Mouse (Mus musculus): ENCODE data around the gene Fgr.

Fgr gene

GRCm38 (mm10) chr4:132983664-132984512 is 10.0 kb downstream of the Fgr start:
- WGBS = 68% methylated on average over 7 of the region's 7 CpGs

DNA sequence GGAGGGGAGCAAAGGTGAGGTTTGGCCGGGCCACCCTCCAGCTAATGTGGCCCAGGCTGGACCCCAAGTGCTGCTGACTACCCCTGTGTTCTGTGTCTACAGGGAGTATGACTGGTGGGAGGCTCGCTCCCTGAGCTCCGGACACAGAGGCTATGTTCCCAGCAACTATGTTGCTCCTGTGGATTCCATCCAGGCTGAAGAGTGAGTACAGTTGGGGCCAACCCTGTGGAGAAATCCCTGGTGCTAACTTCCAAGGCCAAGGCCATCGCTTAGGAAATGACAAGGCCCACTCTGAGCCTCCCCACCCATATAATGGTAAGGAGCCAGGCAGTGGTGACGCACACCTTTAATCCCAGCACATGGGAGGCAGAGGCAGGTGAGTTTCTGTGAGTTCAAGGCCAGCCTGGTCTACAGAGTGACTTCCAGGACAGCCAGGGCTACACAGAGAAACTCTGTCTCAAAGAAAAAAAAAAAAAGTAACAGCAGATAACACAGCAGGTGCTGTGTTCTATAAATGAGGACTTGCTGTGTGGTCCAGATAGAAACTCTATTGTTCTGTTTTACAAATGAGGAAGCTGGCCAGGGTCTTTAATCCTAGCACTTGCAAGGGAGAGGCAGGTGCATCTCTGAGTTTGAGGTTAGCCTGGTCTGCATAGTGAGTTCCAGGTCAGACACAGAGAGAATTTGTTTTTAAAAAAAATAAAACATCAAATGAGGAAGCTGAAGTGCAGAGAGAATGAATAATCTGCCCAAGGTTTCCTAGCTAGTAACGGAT is 14.9 kb downstream of the Fgr start:
- WGBS = 91% methylated on average over 6 of the region's 6 CpGs

GRCm38 (mm10) chr4:132993553-132993952 is 19.7 kb downstream of the Fgr start:
- 91% methylated on average over 4 of the region's 4 CpGs for WGBS

- 57% methylated on average over 14 of the region's 14 CpGs for WGBS
These were observed 23.8 kb downstream of the Fgr start for GRCm38 (mm10) chr4:132997469-132998237.

- WGBS = 45% methylated on average over 10 of the region's 10 CpGs
These were observed 29.0 kb downstream of the Fgr start for GRCm38 (mm10) chr4:133002896-133003295.

DNA sequence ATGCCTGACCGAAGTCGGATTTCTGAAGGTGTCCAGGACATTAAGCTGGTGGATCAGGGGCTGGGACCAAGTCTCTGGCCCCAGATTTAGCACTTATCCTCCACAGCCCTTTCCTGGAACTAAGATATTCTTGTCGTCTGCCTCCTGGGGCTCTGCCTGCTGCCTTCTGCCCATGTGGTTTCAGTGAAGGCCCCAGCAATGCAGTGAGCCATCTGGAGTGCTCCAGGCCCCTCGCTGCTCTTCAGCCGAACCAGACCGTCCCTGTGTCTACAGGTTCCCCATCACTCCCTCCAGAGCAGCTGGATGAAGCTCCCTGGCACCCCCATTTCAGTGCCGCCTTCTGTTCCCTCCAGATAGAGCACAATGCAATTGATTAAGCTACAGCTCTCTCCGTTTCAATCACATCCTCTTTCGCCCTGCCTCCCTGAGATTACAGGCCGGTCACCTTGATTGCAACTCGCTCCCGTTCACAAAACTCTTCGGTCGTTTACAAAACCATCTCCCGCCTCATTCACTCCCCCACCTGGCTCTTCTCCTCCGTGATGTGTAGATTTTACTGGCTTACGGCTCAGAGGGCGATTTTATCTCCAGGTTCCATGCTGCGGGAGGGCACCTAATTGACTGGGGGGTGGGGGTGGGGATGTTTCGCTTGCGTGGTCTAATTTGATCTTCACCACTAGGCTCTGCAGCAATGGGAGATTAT is 29.6 kb downstream of the Fgr start:
- 60% methylated on average over 21 of the region's 21 CpGs for WGBS

- WGBS = 8% methylated on average over 3 of the region's 3 CpGs
These were observed 31.3 kb downstream of the Fgr start for GRCm38 (mm10) chr4:133005233-133005632.

DNA sequence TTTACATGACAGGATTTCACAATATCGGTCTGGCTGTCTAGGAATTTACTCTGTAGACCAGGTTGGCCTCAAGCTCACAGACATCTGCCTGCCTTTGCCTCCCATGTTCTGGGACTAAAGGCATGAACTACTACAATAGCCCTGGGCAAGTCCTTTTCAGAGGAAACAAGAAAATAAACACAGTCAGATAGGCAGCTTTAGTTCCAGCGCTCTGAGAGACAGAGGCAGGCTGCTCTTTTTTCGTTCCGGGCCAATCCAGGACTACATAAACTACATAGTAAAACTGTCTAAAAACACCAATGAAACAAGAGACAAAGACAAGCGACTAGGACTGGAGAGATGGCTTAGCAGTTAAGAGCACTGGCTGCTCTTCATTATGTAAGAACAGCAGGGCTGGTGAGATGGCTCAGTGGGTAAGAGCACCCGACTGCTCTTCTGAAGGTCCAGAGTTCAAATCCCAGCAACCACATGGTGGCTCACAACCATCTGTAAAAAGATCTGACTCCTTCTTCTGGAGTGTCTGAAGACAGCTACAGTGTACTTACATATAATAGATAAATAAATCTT is 32.1 kb downstream of the Fgr start:
- 57% methylated on average over 6 of the region's 6 CpGs for WGBS

DNA sequence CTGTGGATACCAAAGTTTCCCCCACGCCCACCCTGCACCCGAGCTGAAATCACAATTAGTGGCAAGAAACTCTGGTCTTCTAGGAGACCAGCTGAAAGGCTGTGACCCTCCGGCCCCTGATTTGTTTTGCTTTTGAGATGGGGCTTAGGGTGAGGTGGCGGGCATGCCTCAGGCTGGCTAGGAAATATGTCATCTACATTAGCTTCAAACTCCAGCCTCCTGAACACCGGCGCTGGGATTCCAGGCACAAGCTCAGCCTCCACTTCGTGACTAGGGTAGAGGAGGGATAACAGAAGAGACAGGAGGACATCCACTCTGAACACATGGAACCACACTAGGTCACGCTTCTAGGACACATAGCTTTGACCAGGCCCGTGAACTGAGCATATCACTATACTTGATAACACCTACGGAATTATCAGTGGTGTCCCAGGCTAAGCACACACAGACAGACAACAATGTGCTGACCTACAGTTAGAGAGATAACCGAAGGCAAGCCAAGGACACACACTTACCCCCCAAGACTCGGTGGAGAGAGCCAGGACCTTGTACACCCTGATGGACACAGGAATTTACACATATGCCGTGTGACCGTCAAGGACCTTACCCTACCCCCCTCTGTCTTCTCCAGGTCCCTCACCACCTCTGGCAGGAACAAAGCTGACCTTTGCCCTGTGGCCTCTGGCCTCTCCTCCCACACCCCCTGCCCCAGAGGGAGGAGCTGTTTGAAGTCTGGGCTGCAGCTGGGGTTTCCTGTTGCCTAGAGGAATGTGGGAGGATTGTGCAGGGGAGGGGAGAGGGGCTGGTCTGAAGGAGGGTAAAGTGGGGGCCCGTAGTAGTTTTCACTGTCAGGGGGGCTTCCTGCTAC is 33.9 kb downstream of the Fgr start:
- 66% methylated on average over 15 of the region's 15 CpGs for WGBS

DNA sequence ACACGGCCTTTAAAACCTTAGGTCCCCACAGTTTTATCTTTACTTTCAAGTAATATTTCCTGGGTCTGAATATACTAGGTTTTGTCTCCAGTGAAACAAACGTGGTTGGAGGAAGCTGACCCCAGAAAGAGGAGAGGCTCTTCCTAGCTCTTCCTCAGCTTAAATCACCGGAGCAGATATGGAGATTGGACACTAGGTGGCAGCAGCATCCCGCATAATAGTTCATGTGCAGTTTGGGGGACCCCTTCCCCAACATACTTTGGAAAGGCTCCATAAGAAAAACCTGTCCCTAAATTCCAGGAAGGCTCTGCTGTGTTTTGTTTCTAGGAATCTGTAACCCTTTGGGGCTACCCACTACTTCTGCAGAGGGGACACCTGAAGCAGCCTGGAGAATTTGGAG is 35.2 kb downstream of the Fgr start:
- 1% methylated on average over 4 of the region's 4 CpGs for WGBS

GRCm38 (mm10) chr4:133009676-133010075 is 35.8 kb downstream of the Fgr start:
- WGBS = 65% methylated on average over 5 of the region's 5 CpGs

DNA sequence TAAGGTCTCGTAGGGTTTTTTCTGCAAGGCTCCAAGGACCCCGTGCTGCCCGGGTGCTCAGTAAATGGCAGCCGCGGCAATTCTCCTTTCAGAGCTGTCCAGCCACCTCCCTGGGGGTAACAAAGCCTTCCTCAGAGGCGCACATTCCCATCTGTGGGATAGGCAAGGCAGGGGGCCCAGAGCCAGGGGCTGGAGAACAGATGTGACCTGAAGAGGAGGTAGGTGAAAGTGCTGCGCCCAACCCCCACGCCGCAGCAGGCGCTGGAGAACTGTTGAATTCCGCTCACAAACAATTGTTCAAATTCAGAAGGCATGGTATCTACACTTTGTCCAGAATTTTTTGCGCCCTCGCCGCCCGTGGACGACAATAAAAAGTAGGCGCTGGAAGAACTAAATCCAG is 36.7 kb downstream of the Fgr start:
- 3% methylated on average over 17 of the region's 17 CpGs for WGBS

DNA sequence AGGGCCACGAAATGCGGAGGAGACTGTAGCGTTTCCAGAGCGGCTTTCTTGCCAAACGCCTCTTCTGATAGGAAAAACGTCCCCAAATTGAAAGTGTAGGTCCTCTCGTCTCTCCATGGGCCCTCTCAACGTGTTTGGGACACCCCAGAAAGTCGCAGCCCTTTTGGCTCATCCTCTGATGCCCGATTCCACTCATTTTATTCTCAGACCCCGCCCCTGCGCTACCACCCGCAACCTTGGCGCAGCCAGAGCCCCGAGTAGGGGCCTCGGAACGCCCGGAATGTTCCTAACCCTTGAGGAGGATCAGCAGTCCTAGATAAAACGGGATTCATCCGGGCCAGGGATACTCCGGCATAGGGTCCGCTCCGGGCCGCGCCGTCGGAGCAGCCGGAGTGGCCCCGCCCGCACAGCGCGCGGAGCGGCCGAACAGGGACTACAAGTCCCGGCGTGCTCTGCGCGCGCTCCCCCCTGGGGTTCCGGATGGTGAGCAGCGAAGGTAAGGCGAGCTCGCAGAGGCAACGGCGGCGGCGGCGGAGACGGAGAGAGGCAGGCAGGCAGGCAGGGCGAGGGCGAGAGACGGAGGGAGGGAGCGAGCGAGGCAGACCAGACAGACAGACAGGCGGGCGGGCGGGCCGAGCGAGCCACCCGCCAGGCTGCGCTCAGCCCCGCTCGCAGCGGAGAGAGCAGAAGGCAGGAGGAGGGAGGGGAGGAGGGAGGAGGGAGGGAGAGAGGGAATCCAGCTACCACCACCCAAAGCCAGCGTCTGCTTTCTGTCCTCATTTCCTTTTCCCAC is 37.3 kb downstream of the Fgr start, which contains the start of gene Ahdc1:
Ahdc1 (plus strand) TSS at position 233 of the 793 bp plus-strand sequence.
- WGBS = under 1% methylated on average over 63 of the region's 66 CpGs

- WGBS = 1% methylated on average over 77 of the region's 84 CpGs
These were observed 38.2 kb downstream of the Fgr start for GRCm38 (mm10) chr4:133011821-133012775.

DNA sequence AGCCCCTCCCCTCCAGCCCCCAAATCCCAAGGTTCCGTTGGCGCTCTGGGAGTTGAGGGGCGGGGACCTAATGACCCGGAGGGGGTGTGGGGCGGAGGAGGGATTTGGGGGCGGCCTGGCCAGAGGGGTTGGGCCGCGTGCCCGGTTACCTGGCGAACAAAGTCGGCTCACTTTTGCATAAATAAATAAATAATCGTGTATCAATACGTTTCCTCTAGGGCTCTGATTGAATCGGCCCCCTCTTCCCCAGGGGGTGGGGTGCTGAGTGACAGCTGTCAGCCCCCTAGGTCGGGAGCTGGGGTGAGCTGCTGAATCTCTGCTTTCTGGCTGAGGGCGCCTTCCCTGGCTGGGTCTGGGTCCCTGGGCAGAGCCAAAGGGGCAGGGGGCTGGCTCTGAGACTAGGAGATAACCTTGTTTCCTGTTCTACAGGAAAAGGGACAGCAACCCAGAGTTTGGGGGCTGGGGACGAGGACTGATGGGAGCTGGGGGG is 38.9 kb downstream of the Fgr start:
- 2% methylated on average over 17 of the region's 17 CpGs for WGBS

DNA sequence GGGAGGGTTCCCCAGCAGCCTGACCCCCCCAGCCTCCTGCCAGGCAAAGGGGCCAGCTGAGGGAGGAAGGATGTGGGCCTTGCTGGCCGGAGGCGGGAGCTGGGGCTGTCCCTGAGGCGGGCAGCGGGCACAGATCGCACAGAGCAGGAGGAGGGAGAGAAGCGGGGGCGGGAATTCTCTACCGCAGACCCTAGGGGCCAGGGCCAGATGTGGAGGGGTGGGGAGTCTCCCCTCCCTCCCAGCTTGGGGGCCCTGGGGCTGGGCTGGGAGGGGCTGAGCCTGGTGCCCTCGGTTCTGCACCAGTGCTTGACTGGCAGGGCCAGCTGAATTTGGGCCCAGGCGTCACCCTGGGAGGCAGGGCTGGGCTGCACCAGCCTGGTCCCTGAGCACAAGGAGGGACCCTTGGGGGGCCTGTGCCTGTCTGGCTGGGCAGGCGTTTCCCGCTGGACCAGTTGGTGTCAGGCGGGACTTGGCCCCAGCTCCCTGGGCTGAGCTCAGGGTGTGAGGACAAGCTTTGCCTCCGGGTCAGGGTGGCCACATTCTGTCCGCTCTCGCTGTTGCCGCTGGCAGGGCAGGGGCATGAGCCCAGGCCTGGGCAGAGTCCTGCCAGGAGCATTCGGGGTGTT is 39.5 kb downstream of the Fgr start:
- WGBS = 4% methylated on average over 17 of the region's 18 CpGs

- 12% methylated on average over 5 of the region's 5 CpGs for WGBS
These were observed 40.2 kb downstream of the Fgr start for GRCm38 (mm10) chr4:133014088-133014487.
